Mouse (Mus musculus) megakaryocyte, embryonic 14.5 days (primary cell): ENCODE measurements at regions not wholly inside any gene's neighbourhood (a gene's known extent, or its start where the extent isn't known, plus 50 kb on each side); places are given as distances from the start of the nearest gene placed in this dataset.

ENCODE experiments used
- FLI1 ChIP-seq: IDR thresholded peaks from 2 replicates; pipeline ENCODE4 v1.6.1; 2012; ENCODE audit warnings: low read length, inconsistent platforms, mixed read lengths
- GATA1 ChIP-seq: IDR thresholded peaks from 3 replicates; pipeline ENCODE4 v1.6.1; 2012; ENCODE audit warnings: mixed read lengths, low read length, inconsistent platforms, borderline replicate concordance

- TF ChIP-seq FLI1 (no peak), GATA1 (no peak)
Observed at GRCm38 (mm10) chr13:112019575-112019974, 210.8 kb upstream of the Map3k1 start.
